Comparison of ENCODE assay signal across 12 mouse cellular contexts in genomic region chr6:51162208-51163082, GRCm38 (mm10).
DNase-seq lines count a peak whose midpoint lies in the region; ATAC-seq lines count a peak whose summit lies in the region.
"Had no signal": no experiment of that assay in that cellular context is flagged by ENCODE, and none has a peak within 500 bp of the region (broad histone marks: within the 10 kb centered on the region; RNA-seq: fewer than 3 reads in every experiment).

No protein-coding gene starts in this region.

- DNase-seq in gastrocnemius, adult 18-20 months (ENCODE audit: low spot score), result peak; percentile 56
- no peak for DNase-seq in gastrocnemius, postnatal 36 days
- DNase-seq in lung, postnatal 14 days, result no peak
- no peak for DNase-seq in adrenal gland, postnatal 4 days (ENCODE audit: low spot score in 2 of 2)
- DNase-seq: B cell, adult 2 months; liver; midbrain, embryonic 14.5 days had no signal

- no peak overlapping the region for H3K4me3 ChIP-seq in lung, embryonic 16.5 days (ENCODE audit: low read length)
- no peak overlapping the region for H3K4me3 ChIP-seq in heart, embryonic 13.5 days
- H3K4me3 ChIP-seq in stomach, embryonic 14.5 days (ENCODE audit: low read depth, low read length), result no peak overlapping the region
- H3K4me3 ChIP-seq in liver, embryonic 12.5 days, result no peak overlapping the region

- H3K4me2 ChIP-seq in lung, embryonic 16.5 days (ENCODE audit: low read depth, low read length), result no peak overlapping the region
- H3K4me2 ChIP-seq in heart, embryonic 13.5 days, result no peak overlapping the region
- no peak overlapping the region for H3K4me2 ChIP-seq in stomach, embryonic 14.5 days (replicated peaks; ENCODE audit: low read depth, low read length)
- H3K4me2 ChIP-seq in liver, embryonic 12.5 days, result no peak overlapping the region

- no peak overlapping the region for H3K9ac ChIP-seq in lung, embryonic 16.5 days (ENCODE audit: low read length)
- peak overlapping the region; percentile 33; the same call in 1 of the 2 replicates for H3K9ac ChIP-seq in heart, embryonic 13.5 days
- no peak overlapping the region for H3K9ac ChIP-seq in stomach, embryonic 14.5 days (replicated peaks; ENCODE audit: low read depth, low read length)
- no peak overlapping the region for H3K9ac ChIP-seq in liver, embryonic 12.5 days

- WGBS in lung, embryonic 16.5 days, result 37% methylated on average over 14 of the region's 14 CpGs
- WGBS in heart, embryonic 13.5 days, result 50% methylated on average over 14 of the region's 14 CpGs
- WGBS in stomach, embryonic 14.5 days, result 44% methylated on average over 14 of the region's 14 CpGs
- 63% methylated on average over 14 of the region's 14 CpGs for WGBS in liver, embryonic 12.5 days (ENCODE audit: insufficient replicate concordance)

- peak; percentile 47; the same call in 1 of the 2 replicates for ATAC-seq in lung, embryonic 16.5 days (ENCODE audit: low read depth)
- no peak for ATAC-seq in heart, embryonic 13.5 days (ENCODE audit: extremely low read depth, insufficient number of reproducible peaks, low FRiP score, low TSS enrichment)
- no peak for ATAC-seq in stomach, embryonic 14.5 days (ENCODE audit: insufficient number of reproducible peaks, insufficient read depth, low FRiP score, low read depth)
- ATAC-seq in liver, embryonic 12.5 days, result no peak
- ATAC-seq: inflammation-experienced regulatory T-cells, adult 6 months had no signal

- H3K36me3 ChIP-seq in lung, embryonic 16.5 days (ENCODE audit: control insufficient read depth, insufficient read depth, low read length), result no peaks in the 10 kb centered on the region
- H3K36me3 ChIP-seq in heart, embryonic 13.5 days, result no peaks in the 10 kb centered on the region
- no peaks in the 10 kb centered on the region for H3K36me3 ChIP-seq in stomach, embryonic 14.5 days (ENCODE audit: control insufficient read depth, insufficient read depth, low read length)
- H3K36me3 ChIP-seq in liver, embryonic 12.5 days, result no peaks in the 10 kb centered on the region

- peak overlapping the region; percentile 55 for H3K27ac ChIP-seq in lung, embryonic 16.5 days (ENCODE audit: low read length)
- peak overlapping the region; percentile 93 for H3K27ac ChIP-seq in heart, embryonic 13.5 days (replicated peaks)
- H3K27ac ChIP-seq in stomach, embryonic 14.5 days (ENCODE audit: low read length), result peak overlapping the region; percentile 79
- H3K27ac ChIP-seq in liver, embryonic 12.5 days, result no peak overlapping the region

- no peaks in the 10 kb centered on the region for H3K9me3 ChIP-seq in lung, embryonic 16.5 days (ENCODE audit: control insufficient read depth, low read length)
- no peaks in the 10 kb centered on the region for H3K9me3 ChIP-seq in heart, embryonic 13.5 days
- H3K9me3 ChIP-seq in stomach, embryonic 14.5 days (ENCODE audit: control insufficient read depth, low read depth, low read length), result no peaks in the 10 kb centered on the region
- H3K9me3 ChIP-seq in liver, embryonic 12.5 days (replicated peaks), result no peaks in the 10 kb centered on the region

- H3K27me3 ChIP-seq in lung, embryonic 16.5 days (ENCODE audit: control insufficient read depth, insufficient read depth, low read depth, low read length), result no peaks in the 10 kb centered on the region
- H3K27me3 ChIP-seq in heart, embryonic 13.5 days (replicated peaks), result no peaks in the 10 kb centered on the region
- H3K27me3 ChIP-seq in stomach, embryonic 14.5 days (ENCODE audit: control insufficient read depth, insufficient read depth, low read length), result no peaks in the 10 kb centered on the region
- H3K27me3 ChIP-seq in liver, embryonic 12.5 days (replicated peaks), result 0 out of 2 replicates have a peak, but pooled peaks cover 5% of the 10 kb centered on the region

- intact Hi-C loops in gastrocnemius, postnatal 36 days (cut with DNase I), result loop anchor here (10.0 kb wide), 1 partner anchor 128 kb away; no protein-coding TSS in a partner anchor

- peaks cover 9% of the 10 kb centered on the region for H3K4me1 ChIP-seq in lung, embryonic 16.5 days (replicated peaks; ENCODE audit: control insufficient read depth, insufficient read depth, low read length)
- peaks cover 40% of the 10 kb centered on the region for H3K4me1 ChIP-seq in heart, embryonic 13.5 days
- H3K4me1 ChIP-seq in stomach, embryonic 14.5 days (ENCODE audit: control insufficient read depth, insufficient read depth, low read length), result peaks cover 14% of the 10 kb centered on the region
- no peaks in the 10 kb centered on the region for H3K4me1 ChIP-seq in liver, embryonic 12.5 days
